ENCODE assay signal across 9 mouse cellular contexts in genomic region chr15:89591317-89591716, GRCm38 (mm10). TPM values are rescaled to one million over a fixed set of nuclear protein-coding genes. Genes with fewer than 3 reads are reported as not detected.
DNase-seq lines count a peak whose midpoint lies in the region; ATAC-seq and TF ChIP-seq lines count a peak whose summit lies in the region.
"Had no signal": no experiment of that assay in that cellular context is flagged by ENCODE, and none has a peak within 500 bp of the region (broad histone marks: within the 10 kb centered on the region; RNA-seq: fewer than 3 reads in every experiment).

No protein-coding gene starts in this region.

- no peaks in the 10 kb centered on the region for H3K27me3 ChIP-seq in liver, adult 2 months (ENCODE audit: control insufficient read depth, insufficient read depth, low read length)
- no peaks in the 10 kb centered on the region for H3K27me3 ChIP-seq in embryonic facial prominence, embryonic 10.5 days (replicated peaks; ENCODE audit: low read depth, poor library complexity, severe bottlenecking)
- no peaks in the 10 kb centered on the region for H3K27me3 ChIP-seq in hindbrain, embryonic 13.5 days
- no peaks in the 10 kb centered on the region for H3K27me3 ChIP-seq in midbrain, embryonic 10.5 days (ENCODE audit: low read depth, poor library complexity, severe bottlenecking)

- no peak for TF ChIP-seq POLR2A in liver, adult 2 months (IDR thresholded peaks at IDR 0.05; ENCODE audit: extremely low read depth, insufficient read depth, low read length)

- H3K79me2 ChIP-seq in liver, adult 2 months (ENCODE audit: control insufficient read depth, insufficient read depth, low read length): no peaks in the 10 kb centered on the region

- H3K4me1 ChIP-seq in liver, adult 2 months (ENCODE audit: control insufficient read depth, insufficient read depth, low read length): peaks cover 2% of the 10 kb centered on the region; the same call in 1 of the 2 replicates
- peaks cover 20% of the 10 kb centered on the region for H3K4me1 ChIP-seq in embryonic facial prominence, embryonic 10.5 days
- H3K4me1 ChIP-seq in hindbrain, embryonic 13.5 days (replicated peaks): peaks cover 29% of the 10 kb centered on the region
- peaks cover 23% of the 10 kb centered on the region for H3K4me1 ChIP-seq in midbrain, embryonic 10.5 days

- peak overlapping the region; percentile 80 for H3K4me3 ChIP-seq in liver, adult 2 months (ENCODE audit: insufficient read depth, low read depth, low read length)
- peak overlapping the region; percentile 83 for H3K4me3 ChIP-seq in embryonic facial prominence, embryonic 10.5 days
- peak overlapping the region; percentile 61 for H3K4me3 ChIP-seq in hindbrain, embryonic 13.5 days
- peak overlapping the region; percentile 87 for H3K4me3 ChIP-seq in midbrain, embryonic 10.5 days

- ATAC-seq in hindbrain, embryonic 13.5 days (ENCODE audit: low FRiP score): peak; percentile 21

- H3K36me3 ChIP-seq in liver, adult 2 months (ENCODE audit: control insufficient read depth, insufficient read depth, low read length): no peaks in the 10 kb centered on the region
- peaks cover 22% of the 10 kb centered on the region for H3K36me3 ChIP-seq in embryonic facial prominence, embryonic 10.5 days (replicated peaks)
- peaks cover 21% of the 10 kb centered on the region for H3K36me3 ChIP-seq in hindbrain, embryonic 13.5 days
- peaks cover 20% of the 10 kb centered on the region for H3K36me3 ChIP-seq in midbrain, embryonic 10.5 days

- H3K27ac ChIP-seq in liver, adult 2 months (replicated peaks; ENCODE audit: insufficient read depth, low read depth, low read length): no peak overlapping the region
- H3K27ac ChIP-seq in embryonic facial prominence, embryonic 10.5 days (replicated peaks): peak overlapping the region; percentile 81
- peak overlapping the region; percentile 83 for H3K27ac ChIP-seq in hindbrain, embryonic 13.5 days
- peak overlapping the region; percentile 88 for H3K27ac ChIP-seq in midbrain, embryonic 10.5 days (replicated peaks)

- no peaks in the 10 kb centered on the region for H3K9me3 ChIP-seq in embryonic facial prominence, embryonic 10.5 days
- H3K9me3 ChIP-seq in hindbrain, embryonic 13.5 days: no peaks in the 10 kb centered on the region
- no peaks in the 10 kb centered on the region for H3K9me3 ChIP-seq in midbrain, embryonic 10.5 days (replicated peaks)

- H3K4me2 ChIP-seq in hindbrain, embryonic 13.5 days: peak overlapping the region; percentile 79

- peak overlapping the region; percentile 72 for H3K9ac ChIP-seq in liver, adult 2 months (ENCODE audit: low read depth, low read length)
- peak overlapping the region; percentile 81 for H3K9ac ChIP-seq in hindbrain, embryonic 13.5 days

- intact Hi-C loops in left cerebral cortex, postnatal 4 days (cut with DNase I): no loop called here

- DNase-seq in liver, adult 2 months (ENCODE audit: extremely low read depth, low read depth, low spot score): peak; percentile 17
- DNase-seq in liver: no peak
- DNase-seq in embryonic facial prominence, embryonic 10.5 days (ENCODE audit: low spot score): no peak
- no peak for DNase-seq in midbrain, embryonic 10.5 days (ENCODE audit: low spot score)
- DNase-seq in left cerebral cortex, postnatal 4 days: no peak
- no peak for DNase-seq in cerebellum, adult 8-10 months
- no peak for DNase-seq in thymus, adult 18-20 months

- under 1% methylated on average over 30 of the region's 30 CpGs for WGBS in liver, adult 2 months
- WGBS in embryonic facial prominence, embryonic 10.5 days: 6% methylated on average over 30 of the region's 30 CpGs
- WGBS in hindbrain, embryonic 13.5 days: 2% methylated on average over 30 of the region's 30 CpGs
- 5% methylated on average over 30 of the region's 30 CpGs for WGBS in midbrain, embryonic 10.5 days

- TF ChIP-seq CTCF in liver, adult 2 months (IDR thresholded peaks at IDR 0.05; ENCODE audit: low read depth, low read length): no peak

RNA-seq across cellular contexts. Expression of gene Rabl2, which starts 0.4 kb away (rescaled TPM):
- total RNA-seq in liver, adult 2 months (2014; rRNA removed): 1.4 and 1.7 TPM in 2 replicates
- polyA plus RNA-seq in liver, adult 2 months (2012; rRNA removed): 3.6 and 4.0 TPM in 2 replicates
- polyA plus RNA-seq in embryonic facial prominence, embryonic 10.5 days (2016; fragmentation: Nextera tagmentation; extraction: Ambion mirVana): 70.3 and 74.6 TPM in 2 replicates
- 72.5 and 73.7 TPM in 2 replicates for polyA plus RNA-seq in hindbrain, embryonic 13.5 days (2015; fragmentation: Nextera tagmentation; extraction: Ambion mirVana)
- polyA plus RNA-seq in midbrain, embryonic 10.5 days (2016; fragmentation: Nextera tagmentation; extraction: Ambion mirVana): 80.1 and 80.7 TPM in 2 replicates
- 10 to 100 TPM; 51.7 to 54.5 TPM for total RNA-seq in left cerebral cortex, postnatal 4 days (2021)

RNA-seq across cellular contexts. Expression of gene Acr, which starts 23.2 kb away (rescaled TPM):
- not detected in 2 replicates for total RNA-seq in liver, adult 2 months (2014; rRNA removed)
- polyA plus RNA-seq in liver, adult 2 months (2012; rRNA removed): 0.10 and 0.16 TPM in 2 replicates
- 0.18 TPM in 1 of 2 replicates, not detected in the other for polyA plus RNA-seq in embryonic facial prominence, embryonic 10.5 days (2016; fragmentation: Nextera tagmentation; extraction: Ambion mirVana)
- 1.5 and 2.0 TPM in 2 replicates for polyA plus RNA-seq in hindbrain, embryonic 13.5 days (2015; fragmentation: Nextera tagmentation; extraction: Ambion mirVana)
- polyA plus RNA-seq in midbrain, embryonic 10.5 days (2016; fragmentation: Nextera tagmentation; extraction: Ambion mirVana): 0.10 and 0.47 TPM in 2 replicates
- total RNA-seq in left cerebral cortex, postnatal 4 days (2021): 1 to 10 TPM; 5.8 to 5.9 TPM
- total RNA-seq: common myeloid progenitor, adult 5-6 weeks had no signal

Comparison
In these comparisons a context has a peak if more than half of its experiments do, and no peak if none do; other contexts are left out.
1. RNA of gene Rabl2, which starts 0.4 kb away (polyA plus RNA-seq): 80.1 to 80.7 TPM in midbrain, embryonic 10.5 days, 72.5 to 73.7 TPM in hindbrain, embryonic 13.5 days and 70.3 to 74.6 TPM in embryonic facial prominence, embryonic 10.5 days; 3.6 to 4.0 TPM in liver, adult 2 months; every median in the first group is over 10 times any median in the second.
2. Peak in every context shown above with its lines, with median percentiles within 50 percentile points of each other: H3K4me3 ChIP-seq.